Mouse (Mus musculus): ENCODE measurements around the gene Tmem104.

GRCm38 (mm10) chr11:115267061-115267883 lies 80.0 kb downstream of the Tmem104 start, which contains the start of gene Grin2c:
- TF ChIP-seq POLR2A (IDR thresholded peaks at IDR 0.05; ENCODE audit: control insufficient read depth, extremely low read depth, insufficient read depth, low read length, poor library complexity), result no peak
- no peak for TF ChIP-seq CTCF (IDR thresholded peaks at IDR 0.05; ENCODE audit: borderline replicate concordance, control insufficient read depth, extremely low read depth, insufficient read depth, low read length, poor library complexity)

Data from thymus, adult 2 months (tissue).